Comparison of ENCODE assay signal across 29 mouse cellular contexts in the genomic region with DNA sequence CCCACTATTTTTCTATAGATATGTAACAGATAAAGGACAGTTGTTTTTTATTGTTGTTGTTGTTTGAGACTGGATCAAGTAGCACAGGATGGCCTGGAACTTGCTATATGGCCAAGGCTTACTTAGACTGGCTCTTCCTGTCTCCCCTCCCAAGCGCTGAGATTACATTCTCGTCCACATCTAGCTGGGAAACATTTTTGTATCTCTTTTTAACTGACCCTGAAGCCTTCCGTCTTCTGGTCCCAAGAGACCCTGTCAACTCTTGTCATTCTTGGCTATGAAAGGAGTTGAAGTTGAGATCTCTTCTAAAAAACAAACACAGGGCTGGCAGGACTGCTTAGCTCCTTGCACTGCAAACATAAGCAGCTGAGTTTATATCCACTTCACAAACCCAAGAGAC. TPM values are rescaled to one million over a fixed set of nuclear protein-coding genes. Genes with fewer than 3 reads are reported as not detected.
DNase-seq lines count a peak whose midpoint lies in the region; ATAC-seq and TF ChIP-seq lines count a peak whose summit lies in the region.
"Had no signal": no experiment of that assay in that cellular context is flagged by ENCODE, and none has a peak within 500 bp of the region (broad histone marks: within the 10 kb centered on the region; RNA-seq: fewer than 3 reads in every experiment).

No protein-coding gene starts in this region.

- 61% methylated on average over 3 of the region's 3 CpGs for WGBS in heart, embryonic 12.5 days
- 62% methylated on average over 3 of the region's 3 CpGs for WGBS in lung, embryonic 14.5 days
- 41% methylated on average over 3 of the region's 3 CpGs for WGBS in lung, postnatal 0 days

- H3K9me3 ChIP-seq in heart, embryonic 12.5 days (replicated peaks) = no peaks in the 10 kb centered on the region
- no peaks in the 10 kb centered on the region for H3K9me3 ChIP-seq in lung, embryonic 14.5 days (ENCODE audit: low read depth, low read length)
- no peaks in the 10 kb centered on the region for H3K9me3 ChIP-seq in lung, postnatal 0 days (ENCODE audit: low read length)
- H3K9me3 ChIP-seq: embryonic facial prominence, embryonic 13.5 days; embryonic facial prominence, embryonic 15.5 days; forebrain, embryonic 10.5 days; forebrain, embryonic 12.5 days; G1E had no signal

- no peak for ATAC-seq in heart, embryonic 12.5 days (ENCODE audit: insufficient number of reproducible peaks, low FRiP score)
- no peak for ATAC-seq in lung, embryonic 14.5 days (ENCODE audit: insufficient read depth)
- ATAC-seq in lung, postnatal 0 days = no peak
- ATAC-seq: activated CD4-positive, CD25-positive, alpha-beta regulatory T cell, adult 4 months; CD4-positive, CD25-positive, alpha-beta regulatory T cell, adult 4 months; forebrain, embryonic 14.5 days; Patski had no signal

- no peak for TF ChIP-seq EP300 in lung, postnatal 0 days (IDR thresholded peaks at IDR 0.05)

- peaks cover 8% of the 10 kb centered on the region for H3K4me1 ChIP-seq in heart, embryonic 12.5 days (replicated peaks)
- no peaks in the 10 kb centered on the region for H3K4me1 ChIP-seq in lung, embryonic 14.5 days (ENCODE audit: insufficient read depth)
- H3K4me1 ChIP-seq in lung, postnatal 0 days (ENCODE audit: insufficient read depth, low read depth, low read length) = no peaks in the 10 kb centered on the region
- H3K4me1 ChIP-seq: embryonic facial prominence, embryonic 13.5 days; embryonic facial prominence, embryonic 15.5 days; forebrain, embryonic 10.5 days; forebrain, embryonic 12.5 days had no signal

- H3K4me3 ChIP-seq in heart, embryonic 12.5 days = no peak overlapping the region
- no peak overlapping the region for H3K4me3 ChIP-seq in lung, embryonic 14.5 days (ENCODE audit: low read depth, low read length)
- no peak overlapping the region for H3K4me3 ChIP-seq in lung, postnatal 0 days (ENCODE audit: low read depth, low read length)
- H3K4me3 ChIP-seq: embryonic facial prominence, embryonic 13.5 days; embryonic facial prominence, embryonic 15.5 days; erythroblast, embryonic 14.5 days; forebrain, embryonic 10.5 days; forebrain, embryonic 12.5 days had no signal

- H3K4me2 ChIP-seq in heart, embryonic 12.5 days = no peak overlapping the region
- H3K4me2 ChIP-seq in lung, embryonic 14.5 days = no peak overlapping the region
- H3K4me2 ChIP-seq in lung, postnatal 0 days (replicated peaks; ENCODE audit: low read depth, low read length) = no peak overlapping the region
- H3K4me2 ChIP-seq: embryonic facial prominence, embryonic 13.5 days; embryonic facial prominence, embryonic 15.5 days; forebrain, embryonic 12.5 days had no signal

- peak; percentile 90 for DNase-seq in heart, adult 11 months
- DNase-seq in kidney, adult 9 months = peak; percentile 2
- no peak for DNase-seq in kidney, postnatal 10 days
- DNase-seq in lung, embryonic 14.5 days = no peak
- DNase-seq in lung, postnatal 0 days (ENCODE audit: low spot score) = no peak
- DNase-seq in adipocyte (ENCODE audit: low spot score) = peak; percentile 53
- DNase-seq: adrenal gland, adult 2 months; adrenal gland, postnatal 10 days; adrenal gland, postnatal 25 days; B cell, adult 2 months; cerebellum, adult 11 months; cerebellum, adult 18-20 months; cerebellum, adult 8-10 months; cerebellum, adult 9-11 months; cerebellum, postnatal 14 days; cerebellum, postnatal 36 days; embryo, embryonic 11 days had no signal

- peaks cover 69% of the 10 kb centered on the region for H3K36me3 ChIP-seq in heart, embryonic 12.5 days
- peaks cover 57% of the 10 kb centered on the region for H3K36me3 ChIP-seq in lung, embryonic 14.5 days (ENCODE audit: insufficient read depth)
- H3K36me3 ChIP-seq in lung, postnatal 0 days (ENCODE audit: insufficient read depth, low read length) = no peaks in the 10 kb centered on the region

- no peak overlapping the region for H3K27ac ChIP-seq in heart, embryonic 12.5 days (ENCODE audit: poor library complexity, severe bottlenecking)
- peak overlapping the region; percentile 64 for H3K27ac ChIP-seq in lung, embryonic 14.5 days (ENCODE audit: low read depth)
- no peak overlapping the region for H3K27ac ChIP-seq in lung, postnatal 0 days (ENCODE audit: low read length)
- H3K27ac ChIP-seq: embryonic facial prominence, embryonic 13.5 days; embryonic facial prominence, embryonic 15.5 days; forebrain, embryonic 10.5 days; forebrain, embryonic 12.5 days had no signal

- H3K27me3 ChIP-seq in heart, embryonic 12.5 days (replicated peaks) = no peaks in the 10 kb centered on the region
- H3K27me3 ChIP-seq in lung, embryonic 14.5 days (ENCODE audit: insufficient read depth, low read length) = no peaks in the 10 kb centered on the region
- no peaks in the 10 kb centered on the region for H3K27me3 ChIP-seq in lung, postnatal 0 days (replicated peaks; ENCODE audit: insufficient read depth, low read length)
- H3K27me3 ChIP-seq: CH12.LX; embryonic facial prominence, embryonic 13.5 days; embryonic facial prominence, embryonic 15.5 days; forebrain, embryonic 12.5 days; Patski had no signal

- no peak overlapping the region for H3K9ac ChIP-seq in heart, embryonic 12.5 days
- H3K9ac ChIP-seq in lung, embryonic 14.5 days = no peak overlapping the region
- H3K9ac ChIP-seq in lung, postnatal 0 days (replicated peaks; ENCODE audit: low read depth) = no peak overlapping the region
- H3K9ac ChIP-seq: embryonic facial prominence, embryonic 13.5 days; embryonic facial prominence, embryonic 15.5 days; forebrain, embryonic 12.5 days had no signal

- TF ChIP-seq CTCF in lung, embryonic 14.5 days (IDR thresholded peaks at IDR 0.05; ENCODE audit: low read depth) = no peak
- TF ChIP-seq CTCF in lung, postnatal 0 days (IDR thresholded peaks at IDR 0.05) = no peak

RNA-seq across cellular contexts. Expression of gene Blm, which starts 28.9 kb away (rescaled TPM):
- polyA plus RNA-seq in heart, embryonic 12.5 days (2016; fragmentation: Nextera tagmentation; extraction: Ambion mirVana) = 26.7 and 29.7 TPM in 2 replicates
- 40.8 and 42.0 TPM in 2 replicates for polyA plus RNA-seq in lung, embryonic 14.5 days (2014; fragmentation: Nextera tagmentation; extraction: Ambion mirVana)
- 2.4 and 2.5 TPM in 2 replicates for polyA plus RNA-seq in lung, postnatal 0 days (2015; fragmentation: Nextera tagmentation; extraction: Ambion mirVana)

Comparison
In these comparisons a context has a peak if more than half of its experiments do, and no peak if none do; other contexts are left out.
1. DNase-seq: peak in heart, adult 11 months (single experiment), kidney, adult 9 months (single experiment) and adipocyte (single experiment); none in kidney, postnatal 10 days (single experiment), lung, embryonic 14.5 days (single experiment) and lung, postnatal 0 days (single experiment).